Mouse (Mus musculus) ES-Bruce4 (cell line): ENCODE results near the gene Pdilt.

Source experiments
- CTCF ChIP-seq: IDR thresholded peaks from one replicate; pipeline ENCODE4 v1.8.1; 2011; ENCODE audit warnings: low read depth, low read length
- EP300 ChIP-seq: IDR thresholded peaks from 2 replicates; pipeline ENCODE4 v1.6.1; 2011; ENCODE audit warnings: low read depth, low read length; ENCODE audit not compliant: insufficient read depth
- POLR2A ChIP-seq: IDR thresholded peaks from one replicate; pipeline ENCODE4 v1.8.1; 2011; ENCODE audit warnings: low read length; ENCODE audit not compliant: insufficient read depth

GRCm38 (mm10) chr7:119532924-119533323 is 9.6 kb upstream of the Pdilt start:
- no peak for TF ChIP-seq CTCF
- no peak for TF ChIP-seq EP300
- TF ChIP-seq POLR2A = no peak
